Mouse (Mus musculus): ENCODE results near the gene Syngr1.

- TF ChIP-seq CTCF (IDR thresholded peaks at IDR 0.05; ENCODE audit: borderline replicate concordance, insufficient read depth, low read length) = no peak
- TF ChIP-seq POLR2A (IDR thresholded peaks at IDR 0.05; ENCODE audit: low read depth, low read length) = no peak
Observed at GRCm38 (mm10) chr15:80153757-80154156, 62.6 kb downstream of the Syngr1 start.

Data from embryonic fibroblast, embryonic 13.5 days (primary cell).